Mouse (Mus musculus): ENCODE data around the gene Slc25a21. TPM values are rescaled to one million over a fixed set of nuclear protein-coding genes. Genes with fewer than 3 reads are reported as not detected.

Slc25a21 gene
- polyA plus RNA-seq, 1 experiment from 2014 or later: not detected

- H3K36me3 ChIP-seq (ENCODE audit: control insufficient read depth, insufficient read depth, low read length): no peaks in the 10 kb centered on the region
- no peak overlapping the region for H3K4me2 ChIP-seq (ENCODE audit: low read length)
- H3K4me3 ChIP-seq (ENCODE audit: low read depth, low read length): no peak overlapping the region
- no peak for DNase-seq (ENCODE audit: low spot score)
- H3K27me3 ChIP-seq (replicated peaks; ENCODE audit: control insufficient read depth, insufficient read depth, low read length): no peaks in the 10 kb centered on the region
- no peaks in the 10 kb centered on the region for H3K9me3 ChIP-seq (replicated peaks; ENCODE audit: control insufficient read depth, low read length)
- H3K9ac ChIP-seq (ENCODE audit: low read length): no peak overlapping the region
- H3K27ac ChIP-seq (ENCODE audit: low read depth, low read length): no peak overlapping the region
- no peaks in the 10 kb centered on the region for H3K4me1 ChIP-seq (ENCODE audit: control insufficient read depth, insufficient read depth, low read length)
- 27% methylated on average over 11 of the region's 11 CpGs for WGBS
- ATAC-seq: no peak
Observed at GRCm38 (mm10) chr12:56951749-56952657, 245.3 kb downstream of the Slc25a21 start.

- ATAC-seq (no peak), DNase-seq (ENCODE audit: low spot score) (no peak)
- Histone ChIP-seq H3K36me3 (ENCODE audit: control insufficient read depth, insufficient read depth, low read length) (no peaks in the 10 kb centered on the region), H3K4me2 (ENCODE audit: low read length) (no peak overlapping the region), H3K4me3 (ENCODE audit: low read depth, low read length) (no peak overlapping the region), H3K9ac (ENCODE audit: low read length) (no peak overlapping the region), H3K9me3 (replicated peaks; ENCODE audit: control insufficient read depth, low read length) (no peaks in the 10 kb centered on the region), H3K27me3 (replicated peaks; ENCODE audit: control insufficient read depth, insufficient read depth, low read length) (no peaks in the 10 kb centered on the region), H3K4me1 (ENCODE audit: control insufficient read depth, insufficient read depth, low read length) (no peaks in the 10 kb centered on the region), H3K27ac (ENCODE audit: low read depth, low read length) (no peak overlapping the region)
- WGBS: 89% methylated on average over 1 of the region's 1 CpGs
Observed at GRCm38 (mm10) chr12:56944265-56944664, 253.0 kb downstream of the Slc25a21 start.

GRCm38 (mm10) chr12:56940861-56941260 lies 256.4 kb downstream of the Slc25a21 start:
- ATAC-seq (no peak), DNase-seq (ENCODE audit: low spot score) (no peak)
- no peak overlapping the region for H3K27ac ChIP-seq (ENCODE audit: low read depth, low read length)
- no peaks in the 10 kb centered on the region for H3K36me3 ChIP-seq (ENCODE audit: control insufficient read depth, insufficient read depth, low read length)
- no peak overlapping the region for H3K4me2 ChIP-seq (ENCODE audit: low read length)
- H3K4me3 ChIP-seq (ENCODE audit: low read depth, low read length): no peak overlapping the region
- no peaks in the 10 kb centered on the region for H3K4me1 ChIP-seq (ENCODE audit: control insufficient read depth, insufficient read depth, low read length)
- no peak overlapping the region for H3K9ac ChIP-seq (ENCODE audit: low read length)
- H3K9me3 ChIP-seq (replicated peaks; ENCODE audit: control insufficient read depth, low read length): no peaks in the 10 kb centered on the region
- 63% methylated on average over 3 of the region's 3 CpGs for WGBS
- no peaks in the 10 kb centered on the region for H3K27me3 ChIP-seq (replicated peaks; ENCODE audit: control insufficient read depth, insufficient read depth, low read length)

- H3K27ac ChIP-seq (ENCODE audit: low read depth, low read length): no peak overlapping the region
- WGBS: 91% methylated on average over 6 of the region's 6 CpGs
- no peaks in the 10 kb centered on the region for H3K9me3 ChIP-seq (replicated peaks; ENCODE audit: control insufficient read depth, low read length)
- H3K9ac ChIP-seq (ENCODE audit: low read length): no peak overlapping the region
- DNase-seq (ENCODE audit: low spot score): no peak
- H3K4me1 ChIP-seq (ENCODE audit: control insufficient read depth, insufficient read depth, low read length): no peaks in the 10 kb centered on the region
- H3K36me3 ChIP-seq (ENCODE audit: control insufficient read depth, insufficient read depth, low read length): no peaks in the 10 kb centered on the region
- no peak overlapping the region for H3K4me3 ChIP-seq (ENCODE audit: low read depth, low read length)
- no peaks in the 10 kb centered on the region for H3K27me3 ChIP-seq (replicated peaks; ENCODE audit: control insufficient read depth, insufficient read depth, low read length)
- ATAC-seq: no peak
- no peak overlapping the region for H3K4me2 ChIP-seq (ENCODE audit: low read length)
Observed at GRCm38 (mm10) chr12:56918145-56918544, 279.1 kb downstream of the Slc25a21 start.

- no peak overlapping the region for H3K27ac ChIP-seq (ENCODE audit: low read depth, low read length)
- H3K9me3 ChIP-seq (replicated peaks; ENCODE audit: control insufficient read depth, low read length): no peaks in the 10 kb centered on the region
- DNase-seq (ENCODE audit: low spot score) (no peak), ATAC-seq (no peak)
- H3K9ac ChIP-seq (ENCODE audit: low read length): no peak overlapping the region
- H3K4me3 ChIP-seq (ENCODE audit: low read depth, low read length): no peak overlapping the region
- no peaks in the 10 kb centered on the region for H3K27me3 ChIP-seq (replicated peaks; ENCODE audit: control insufficient read depth, insufficient read depth, low read length)
- WGBS: 89% methylated on average over 5 of the region's 5 CpGs
- H3K4me2 ChIP-seq (ENCODE audit: low read length): no peak overlapping the region
- H3K36me3 ChIP-seq (ENCODE audit: control insufficient read depth, insufficient read depth, low read length): no peaks in the 10 kb centered on the region
- H3K4me1 ChIP-seq (ENCODE audit: control insufficient read depth, insufficient read depth, low read length): no peaks in the 10 kb centered on the region
Observed at GRCm38 (mm10) chr12:56906476-56906875, 290.8 kb downstream of the Slc25a21 start.

- ATAC-seq (no peak), DNase-seq (ENCODE audit: low spot score) (no peak)
- Histone ChIP-seq H3K9ac (ENCODE audit: low read length) (no peak overlapping the region), H3K27me3 (replicated peaks; ENCODE audit: control insufficient read depth, insufficient read depth, low read length) (no peaks in the 10 kb centered on the region), H3K4me3 (ENCODE audit: low read depth, low read length) (no peak overlapping the region), H3K4me1 (ENCODE audit: control insufficient read depth, insufficient read depth, low read length) (no peaks in the 10 kb centered on the region), H3K36me3 (ENCODE audit: control insufficient read depth, insufficient read depth, low read length) (no peaks in the 10 kb centered on the region), H3K4me2 (ENCODE audit: low read length) (no peak overlapping the region), H3K9me3 (replicated peaks; ENCODE audit: control insufficient read depth, low read length) (no peaks in the 10 kb centered on the region), H3K27ac (ENCODE audit: low read depth, low read length) (no peak overlapping the region)
- 37% methylated on average over 9 of the region's 9 CpGs for WGBS
Observed at GRCm38 (mm10) chr12:56905652-56906305, 291.5 kb downstream of the Slc25a21 start.

GRCm38 (mm10) chr12:56905222-56905621 lies 292.1 kb downstream of the Slc25a21 start:
- no peak; the same call in 1 of the 2 replicates for ATAC-seq
- Histone ChIP-seq H3K36me3 (ENCODE audit: control insufficient read depth, insufficient read depth, low read length) (no peaks in the 10 kb centered on the region), H3K4me2 (ENCODE audit: low read length) (no peak overlapping the region), H3K4me1 (ENCODE audit: control insufficient read depth, insufficient read depth, low read length) (no peaks in the 10 kb centered on the region), H3K9ac (ENCODE audit: low read length) (no peak overlapping the region), H3K27me3 (replicated peaks; ENCODE audit: control insufficient read depth, insufficient read depth, low read length) (no peaks in the 10 kb centered on the region), H3K27ac (ENCODE audit: low read depth, low read length) (no peak overlapping the region), H3K9me3 (replicated peaks; ENCODE audit: control insufficient read depth, low read length) (no peaks in the 10 kb centered on the region), H3K4me3 (ENCODE audit: low read depth, low read length) (no peak overlapping the region)
- DNase-seq (ENCODE audit: low spot score): peak; percentile 23
- 21% methylated on average over 7 of the region's 7 CpGs for WGBS

- Histone ChIP-seq H3K9ac (ENCODE audit: low read length) (no peak overlapping the region), H3K4me1 (ENCODE audit: control insufficient read depth, insufficient read depth, low read length) (no peaks in the 10 kb centered on the region), H3K4me3 (ENCODE audit: low read depth, low read length) (no peak overlapping the region), H3K27ac (ENCODE audit: low read depth, low read length) (no peak overlapping the region), H3K4me2 (ENCODE audit: low read length) (no peak overlapping the region), H3K27me3 (replicated peaks; ENCODE audit: control insufficient read depth, insufficient read depth, low read length) (no peaks in the 10 kb centered on the region), H3K36me3 (ENCODE audit: control insufficient read depth, insufficient read depth, low read length) (no peaks in the 10 kb centered on the region), H3K9me3 (replicated peaks; ENCODE audit: control insufficient read depth, low read length) (no peaks in the 10 kb centered on the region)
- 78% methylated on average over 8 of the region's 8 CpGs for WGBS
- DNase-seq (ENCODE audit: low spot score): no peak
- no peak for ATAC-seq
Observed at GRCm38 (mm10) chr12:56902774-56903456, 294.4 kb downstream of the Slc25a21 start.

All from forebrain, embryonic 14.5 days (tissue).